In genomic region chrX:74299721-74300120, GRCm38 (mm10) we compare ENCODE assay signal across 24 mouse cellular contexts. TPM values are rescaled to one million over a fixed set of nuclear protein-coding genes. Genes with fewer than 3 reads are reported as not detected.
DNase-seq lines count a peak whose midpoint lies in the region; ATAC-seq and TF ChIP-seq lines count a peak whose summit lies in the region.
"Had no signal": no experiment of that assay in that cellular context is flagged by ENCODE, and none has a peak within 500 bp of the region (broad histone marks: within the 10 kb centered on the region; RNA-seq: fewer than 3 reads in every experiment).

No protein-coding gene starts in this region.

- peaks cover 26% of the 10 kb centered on the region for H3K36me3 ChIP-seq in liver, postnatal 0 days (replicated peaks; ENCODE audit: insufficient read depth, low read length)
- peaks cover 0 to 11% of the 10 kb centered on the region in 2 experiments; a peak in 3 of 4 replicates for H3K36me3 ChIP-seq in MEL (ENCODE audit: control insufficient read depth in 1 of 2, insufficient read depth in 2 of 2, low read length in 2 of 2)
- H3K36me3 ChIP-seq in heart, embryonic 12.5 days = peaks cover 47% of the 10 kb centered on the region

- TF ChIP-seq POLR2A in MEL (IDR thresholded peaks at IDR 0.05; ENCODE audit: control insufficient read depth in 1 of 2, insufficient read depth in 1 of 2, low read depth in 1 of 2, low read length in 2 of 2, poor library complexity in 1 of 2) = no peak

- no peak overlapping the region for H3K4me2 ChIP-seq in liver, postnatal 0 days (ENCODE audit: low read depth, low read length)
- H3K4me2 ChIP-seq in heart, embryonic 12.5 days = no peak overlapping the region
- H3K4me2 ChIP-seq: forebrain, embryonic 15.5 days; hindbrain, embryonic 12.5 days; midbrain, embryonic 12.5 days had no signal

- H3K9me3 ChIP-seq in liver, postnatal 0 days (ENCODE audit: low read length) = no peaks in the 10 kb centered on the region
- H3K9me3 ChIP-seq in MEL (replicated peaks; ENCODE audit: insufficient read depth, low read length) = no peaks in the 10 kb centered on the region
- no peaks in the 10 kb centered on the region for H3K9me3 ChIP-seq in heart, embryonic 12.5 days (replicated peaks)
- H3K9me3 ChIP-seq: embryonic facial prominence, embryonic 10.5 days; forebrain, embryonic 15.5 days; hindbrain, embryonic 12.5 days; midbrain, embryonic 12.5 days had no signal

- peaks cover 10% of the 10 kb centered on the region for H3K79me2 ChIP-seq in MEL (ENCODE audit: control insufficient read depth, insufficient read depth, low read length, poor library complexity)

- ATAC-seq in liver, postnatal 0 days = no peak
- ATAC-seq in monocyte, adult 5-6 weeks (replicated peaks; ENCODE audit: insufficient number of reproducible peaks, low FRiP score, low TSS enrichment, poor library complexity, severe bottlenecking) = peak; percentile 61
- ATAC-seq in heart, embryonic 12.5 days (ENCODE audit: insufficient number of reproducible peaks, low FRiP score) = no peak
- ATAC-seq: CD4-positive, CD25-positive, alpha-beta regulatory T cell, adult 4 months; forebrain, embryonic 15.5 days; intestine, postnatal 0 days; Patski had no signal

- TF ChIP-seq RAD21 in MEL (IDR thresholded peaks at IDR 0.05; ENCODE audit: low read depth, low read length) = no peak

- H3K4me3 ChIP-seq in liver, postnatal 0 days (ENCODE audit: low read depth, low read length) = no peak overlapping the region
- H3K4me3 ChIP-seq in MEL (ENCODE audit: control insufficient read depth in 1 of 2, insufficient read depth in 1 of 2, low read depth in 2 of 2, low read length in 2 of 2) = no peak overlapping the region
- H3K4me3 ChIP-seq in brown adipose tissue, adult 24 weeks (ENCODE audit: insufficient read depth, low read depth, low read length) = no peak overlapping the region
- no peak overlapping the region for H3K4me3 ChIP-seq in heart, embryonic 12.5 days
- H3K4me3 ChIP-seq: embryonic facial prominence, embryonic 10.5 days; forebrain, embryonic 15.5 days; hindbrain, embryonic 12.5 days; midbrain, embryonic 12.5 days had no signal

- no peaks in the 10 kb centered on the region for H3K27me3 ChIP-seq in liver, postnatal 0 days (ENCODE audit: insufficient read depth, low read length)
- no peaks in the 10 kb centered on the region for H3K27me3 ChIP-seq in MEL (ENCODE audit: control insufficient read depth in 1 of 2, insufficient read depth in 2 of 2, low read length in 2 of 2)
- no peaks in the 10 kb centered on the region for H3K27me3 ChIP-seq in heart, embryonic 12.5 days (replicated peaks)
- H3K27me3 ChIP-seq: forebrain, embryonic 15.5 days; hindbrain, embryonic 12.5 days; midbrain, embryonic 12.5 days had no signal

- DNase-seq in liver, postnatal 0 days = no peak
- DNase-seq in liver (no peak), MEL (ENCODE audit: low read depth, low spot score) (peak; percentile 66)
- no peak for DNase-seq in urinary bladder, postnatal 4 days (ENCODE audit: low spot score in 2 of 2)
- DNase-seq: adrenal gland, adult 2 months; cerebellum, adult 9-11 months; gastrocnemius, postnatal 10 days; heart, adult 18-20 months; kidney, postnatal 4 days; layer of hippocampus, adult 9-11 months; right cerebral cortex, postnatal 14 days; spleen, adult 18-20 months; thymus, adult 18-20 months; thymus, postnatal 36 days had no signal

- peaks cover 9% of the 10 kb centered on the region for H3K4me1 ChIP-seq in liver, postnatal 0 days (ENCODE audit: insufficient read depth)
- H3K4me1 ChIP-seq in MEL (ENCODE audit: control insufficient read depth in 1 of 2, insufficient read depth in 2 of 2, low read length in 2 of 2) = peaks cover 6% of the 10 kb centered on the region in 2 experiments; a peak in 3 of 4 replicates
- no peaks in the 10 kb centered on the region for H3K4me1 ChIP-seq in brown adipose tissue, adult 24 weeks (ENCODE audit: control insufficient read depth, insufficient read depth, insufficient read length, low read length)
- H3K4me1 ChIP-seq in heart, embryonic 12.5 days (replicated peaks) = no peaks in the 10 kb centered on the region; the same call in 1 of the 2 replicates

- no peak for TF ChIP-seq EP300 in liver, postnatal 0 days (IDR thresholded peaks at IDR 0.05; ENCODE audit: low read depth)
- no peak for TF ChIP-seq EP300 in MEL (IDR thresholded peaks at IDR 0.05; ENCODE audit: low read depth in 1 of 2, low read length in 2 of 2)

- WGBS in liver, postnatal 0 days (ENCODE audit: insufficient replicate concordance) = 57% methylated on average over 3 of the region's 3 CpGs
- 86% methylated on average over 3 of the region's 3 CpGs for WGBS in heart, embryonic 12.5 days

- H3K27ac ChIP-seq in liver, postnatal 0 days (ENCODE audit: low read depth) = peak overlapping the region; percentile 44
- H3K27ac ChIP-seq in MEL (ENCODE audit: control insufficient read depth, low read depth, low read length) = peak overlapping the region; percentile 38; the same call in 1 of the 2 replicates
- H3K27ac ChIP-seq in brown adipose tissue, adult 24 weeks (replicated peaks; ENCODE audit: low read depth, low read length) = peak overlapping the region; percentile 24
- no peak overlapping the region for H3K27ac ChIP-seq in heart, embryonic 12.5 days (ENCODE audit: poor library complexity, severe bottlenecking)
- H3K27ac ChIP-seq: embryonic facial prominence, embryonic 10.5 days; forebrain, embryonic 15.5 days; hindbrain, embryonic 12.5 days; midbrain, embryonic 12.5 days had no signal

- no peak overlapping the region for H3K9ac ChIP-seq in liver, postnatal 0 days (replicated peaks)
- H3K9ac ChIP-seq in MEL (ENCODE audit: control insufficient read depth, low read depth, low read length, poor library complexity, severe bottlenecking) = no peak overlapping the region
- no peak overlapping the region for H3K9ac ChIP-seq in heart, embryonic 12.5 days
- H3K9ac ChIP-seq: forebrain, embryonic 15.5 days; hindbrain, embryonic 12.5 days; midbrain, embryonic 12.5 days had no signal

- no peak for TF ChIP-seq CTCF in liver, postnatal 0 days (IDR thresholded peaks at IDR 0.05; ENCODE audit: low read depth)
- TF ChIP-seq CTCF in MEL (IDR thresholded peaks at IDR 0.05 in 2 of 3, conservative IDR thresholded peaks at IDR 0.05 in 1 of 3; ENCODE audit: control insufficient read depth in 1 of 3, insufficient read depth in 1 of 3, low read depth in 2 of 3, low read length in 3 of 3, poor library complexity in 1 of 3, severe bottlenecking in 1 of 3) = no peak

TF ChIP-seq in MEL, 35 proteins besides CTCF, POLR2A, EP300 and RAD21 (continues in another document):
- TF ChIP-seq NRF1 (IDR thresholded peaks at IDR 0.05; ENCODE audit: insufficient read depth, low read depth, low read length, poor library complexity, severe bottlenecking) (no peak), ELF1 (IDR thresholded peaks at IDR 0.05; ENCODE audit: low read depth, low read length) (peak; percentile 59; the same call in 1 of the 2 replicates)

RNA-seq across cellular contexts. Expression of gene Atp6ap1, which starts 2.8 kb away (rescaled TPM):
- polyA plus RNA-seq in liver, postnatal 0 days (2015; fragmentation: Nextera tagmentation; extraction: Ambion mirVana) = 58.4 and 62.6 TPM in 2 replicates
- total RNA-seq in MEL (2012; rRNA removed) = 31.7 and 41.6 TPM in 2 replicates
- 100 to 1,000 TPM in 1 of 2 experiments, 10 to 100 TPM in 1; 75.5 to 355 TPM for polyA plus RNA-seq in MEL (2012; ENCODE audit: insufficient read depth in 1 of 2, insufficient read length in 2 of 2, low read depth in 1 of 2, low replicate concordance in 2 of 2, missing spikeins in 1 of 2)
- polyA plus RNA-seq in brown adipose tissue, adult 24 weeks (2012; ENCODE audit: insufficient read depth, insufficient read length, missing spikeins) = 84.3 and 85.2 TPM in 2 replicates
- total RNA-seq in monocyte, adult 5-6 weeks (2017) = 286 to 398 TPM (median 345 TPM) in 3 replicates
- polyA plus RNA-seq in heart, embryonic 12.5 days (2016; fragmentation: Nextera tagmentation; extraction: Ambion mirVana) = 125 and 128 TPM in 2 replicates

RNA-seq across cellular contexts. Expression of gene Gdi1, which starts 5.1 kb away (rescaled TPM):
- polyA plus RNA-seq in liver, postnatal 0 days (2015; fragmentation: Nextera tagmentation; extraction: Ambion mirVana) = 27.6 and 35.8 TPM in 2 replicates
- 5.2 and 6.4 TPM in 2 replicates for total RNA-seq in MEL (2012; rRNA removed)
- polyA plus RNA-seq in MEL (2012; ENCODE audit: insufficient read depth in 1 of 2, insufficient read length in 2 of 2, low read depth in 1 of 2, low replicate concordance in 2 of 2, missing spikeins in 1 of 2) = 10 to 100 TPM in 1 of 2 experiments, not detected in 1; 24.5 TPM
- 62.2 and 64.9 TPM in 2 replicates for polyA plus RNA-seq in brown adipose tissue, adult 24 weeks (2012; ENCODE audit: insufficient read depth, insufficient read length, missing spikeins)
- 87.9 to 106 TPM (median 93.3 TPM) in 3 replicates for total RNA-seq in monocyte, adult 5-6 weeks (2017)
- 167 and 174 TPM in 2 replicates for polyA plus RNA-seq in heart, embryonic 12.5 days (2016; fragmentation: Nextera tagmentation; extraction: Ambion mirVana)

RNA-seq across cellular contexts. Expression of gene Fam50a, which starts 13.1 kb away (rescaled TPM):
- polyA plus RNA-seq in liver, postnatal 0 days (2015; fragmentation: Nextera tagmentation; extraction: Ambion mirVana) = 20.1 and 21.9 TPM in 2 replicates
- 43.6 and 46.3 TPM in 2 replicates for total RNA-seq in MEL (2012; rRNA removed)
- 100 to 1,000 TPM in 1 of 2 experiments, 10 to 100 TPM in 1; 64.8 to 107 TPM for polyA plus RNA-seq in MEL (2012; ENCODE audit: insufficient read depth in 1 of 2, insufficient read length in 2 of 2, low read depth in 1 of 2, low replicate concordance in 2 of 2, missing spikeins in 1 of 2)
- 31.9 and 34.9 TPM in 2 replicates for polyA plus RNA-seq in brown adipose tissue, adult 24 weeks (2012; ENCODE audit: insufficient read depth, insufficient read length, missing spikeins)
- 83.1 to 120 TPM (median 87.7 TPM) in 3 replicates for total RNA-seq in monocyte, adult 5-6 weeks (2017)
- polyA plus RNA-seq in heart, embryonic 12.5 days (2016; fragmentation: Nextera tagmentation; extraction: Ambion mirVana) = 53.1 and 55.1 TPM in 2 replicates

RNA-seq across cellular contexts. Expression of gene Dnase1l1, which starts 17.6 kb away (rescaled TPM):
- polyA plus RNA-seq in liver, postnatal 0 days (2015; fragmentation: Nextera tagmentation; extraction: Ambion mirVana) = 10.0 and 10.8 TPM in 2 replicates
- total RNA-seq in MEL (2012; rRNA removed) = 5.0 and 5.6 TPM in 2 replicates
- polyA plus RNA-seq in MEL (2012; ENCODE audit: insufficient read depth in 1 of 2, insufficient read length in 2 of 2, low read depth in 1 of 2, low replicate concordance in 2 of 2, missing spikeins in 1 of 2) = 1 to 10 TPM in 1 of 2 experiments, not detected in 1; 9.5 TPM
- 9.9 and 11.9 TPM in 2 replicates for polyA plus RNA-seq in brown adipose tissue, adult 24 weeks (2012; ENCODE audit: insufficient read depth, insufficient read length, missing spikeins)
- 46.0 to 56.4 TPM (median 56.0 TPM) in 3 replicates for total RNA-seq in monocyte, adult 5-6 weeks (2017)
- polyA plus RNA-seq in heart, embryonic 12.5 days (2016; fragmentation: Nextera tagmentation; extraction: Ambion mirVana) = 10.2 and 10.8 TPM in 2 replicates

RNA-seq across cellular contexts. Expression of gene Taz, which starts 18.0 kb away (rescaled TPM):
- 30.4 and 31.2 TPM in 2 replicates for polyA plus RNA-seq in liver, postnatal 0 days (2015; fragmentation: Nextera tagmentation; extraction: Ambion mirVana)
- total RNA-seq in MEL (2012; rRNA removed) = 26.1 and 28.0 TPM in 2 replicates
- polyA plus RNA-seq in MEL (2012; ENCODE audit: insufficient read depth in 1 of 2, insufficient read length in 2 of 2, low read depth in 1 of 2, low replicate concordance in 2 of 2, missing spikeins in 1 of 2) = 10 to 100 TPM in 1 of 2 experiments, not detected in 1; 34.1 TPM
- 45.1 and 49.6 TPM in 2 replicates for polyA plus RNA-seq in brown adipose tissue, adult 24 weeks (2012; ENCODE audit: insufficient read depth, insufficient read length, missing spikeins)
- total RNA-seq in monocyte, adult 5-6 weeks (2017) = 59.4 to 103 TPM (median 69.3 TPM) in 3 replicates
- polyA plus RNA-seq in heart, embryonic 12.5 days (2016; fragmentation: Nextera tagmentation; extraction: Ambion mirVana) = 70.5 and 71.3 TPM in 2 replicates
